Mouse (Mus musculus) forebrain, embryonic 14.5 days (tissue): ENCODE measurements at regions not wholly inside any gene's neighbourhood (a gene's known extent, or its start where the extent isn't known, plus 50 kb on each side); places are given as distances from the start of the nearest gene placed in this dataset.

Experiments
- ATAC-seq: fragments of 200-750 bp; cut with Nextera tagmentation; 2 replicates; pipeline ENCODE4 v1.8.0; 2017; ENCODE audit warnings: mild to moderate bottlenecking, moderate library complexity
- DNase-seq: peaks from one replicate; pipeline ENCODE4 v3.0.0-alpha.2; 2015; ENCODE audit warnings: low spot score
- H3K27ac ChIP-seq: fragments of 300-500 bp; sonication (generic); 2 replicates; pipeline ENCODE4 v1.5.1; 2014; ENCODE audit warnings: low read depth, mild to moderate bottlenecking, control low read depth, low read length, moderate library complexity
- H3K27me3 ChIP-seq: fragments of 300-500 bp; sonication (generic); replicated peaks from 2 replicates; pipeline ENCODE4 v1.6.1; 2014; ENCODE audit warnings: low read length, control low read depth, mixed read lengths; ENCODE audit not compliant: control insufficient read depth, insufficient read depth
- H3K36me3 ChIP-seq: fragments of 300-500 bp; sonication (generic); 2 replicates; pipeline ENCODE4 v1.6.1; 2014; ENCODE audit warnings: low read length, control low read depth; ENCODE audit not compliant: control insufficient read depth, insufficient read depth
- H3K4me1 ChIP-seq: fragments of 300-500 bp; sonication (generic); 2 replicates; pipeline ENCODE4 v1.6.1; 2014; ENCODE audit warnings: antibody characterized with exemption, low read length, control low read depth; ENCODE audit not compliant: control insufficient read depth, insufficient read depth
- H3K4me2 ChIP-seq: fragments of 300-500 bp; sonication (generic); 2 replicates; pipeline ENCODE4 v1.6.1; 2014; ENCODE audit warnings: mild to moderate bottlenecking, control low read depth, low read length
- H3K4me3 ChIP-seq: fragments of 300-500 bp; sonication (generic); 2 replicates; pipeline ENCODE4 v1.5.1; 2014; ENCODE audit warnings: low read depth, low read length, control low read depth
- H3K9ac ChIP-seq: fragments of 300-500 bp; sonication (generic); 2 replicates; pipeline ENCODE4 v1.6.1; 2014; ENCODE audit warnings: mild to moderate bottlenecking, low read length, control low read depth, moderate library complexity
- H3K9me3 ChIP-seq: fragments of 300-500 bp; sonication (generic); replicated peaks from 2 replicates; pipeline ENCODE4 v1.6.1; 2016; ENCODE audit warnings: low read length, control low read depth, mixed read lengths; ENCODE audit not compliant: control insufficient read depth
- WGBS: fragments of 180-500 bp; shearing (Covaris S2); extraction: QIAGEN DNeasy Blood & Tissue Kit; methylation state at CpG from one replicate; pipeline ENCODE4 v1.1.7; 2014; 5-methylcytosine and 5-hydroxymethylcytosine counted together

DNA sequence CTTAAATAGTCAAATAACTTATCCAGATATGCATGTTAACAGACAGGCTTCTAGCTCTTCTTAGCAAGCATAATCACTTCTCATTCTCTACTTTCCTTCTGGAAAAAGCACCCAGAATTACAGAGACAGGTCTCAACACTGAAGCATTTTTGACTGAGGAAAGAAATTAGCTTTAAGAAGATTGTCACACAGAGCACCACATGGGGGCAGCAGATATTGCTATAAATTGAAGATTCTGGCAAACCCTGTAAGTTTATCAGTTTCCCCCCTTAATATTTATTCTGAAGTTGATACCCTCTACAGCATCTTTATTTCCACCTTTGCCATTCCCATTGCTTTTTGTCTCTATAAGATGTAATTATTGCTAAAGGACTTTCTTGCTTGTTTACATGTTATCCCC, 83.4 kb upstream of the Lrrc4c start:
- H3K9me3 ChIP-seq: no peaks in the 10 kb centered on the region
- no peak overlapping the region for H3K4me3 ChIP-seq
- no peak overlapping the region for H3K27ac ChIP-seq
- H3K36me3 ChIP-seq: no peaks in the 10 kb centered on the region
- no peak for ATAC-seq
- H3K4me2 ChIP-seq: no peak overlapping the region
- H3K4me1 ChIP-seq: no peaks in the 10 kb centered on the region
- DNase-seq: peak; percentile 61
- no peaks in the 10 kb centered on the region for H3K27me3 ChIP-seq
- H3K9ac ChIP-seq: no peak overlapping the region

GRCm38 (mm10) chr2:96239246-96239645, 78.7 kb upstream of the Lrrc4c start:
- Histone ChIP-seq H3K9me3 (no peaks in the 10 kb centered on the region), H3K36me3 (no peaks in the 10 kb centered on the region)

GRCm38 (mm10) chr2:96240543-96241090, 77.4 kb upstream of the Lrrc4c start:
- ATAC-seq (no peak), DNase-seq (no peak)
- Histone ChIP-seq H3K4me2 (no peak overlapping the region), H3K27me3 (no peaks in the 10 kb centered on the region), H3K4me1 (no peaks in the 10 kb centered on the region), H3K36me3 (no peaks in the 10 kb centered on the region), H3K9me3 (no peaks in the 10 kb centered on the region), H3K9ac (no peak overlapping the region), H3K27ac (no peak overlapping the region), H3K4me3 (no peak overlapping the region)
- WGBS: 80% methylated on average over 3 of the region's 3 CpGs

More at GRCm38 (mm10) chr2:96239246-96239645, 78.7 kb upstream of the Lrrc4c start:
- no peak for DNase-seq
- Histone ChIP-seq H3K27ac (no peak overlapping the region), H3K9ac (no peak overlapping the region), H3K27me3 (no peaks in the 10 kb centered on the region), H3K4me1 (no peaks in the 10 kb centered on the region), H3K4me2 (no peak overlapping the region), H3K4me3 (no peak overlapping the region)
- no peak for ATAC-seq

GRCm38 (mm10) chr2:96253661-96254060, 64.3 kb upstream of the Lrrc4c start:
- Histone ChIP-seq H3K27ac (no peak overlapping the region), H3K27me3 (no peaks in the 10 kb centered on the region), H3K4me2 (no peak overlapping the region), H3K4me1 (no peaks in the 10 kb centered on the region), H3K9ac (no peak overlapping the region), H3K4me3 (no peak overlapping the region), H3K9me3 (no peaks in the 10 kb centered on the region), H3K36me3 (no peaks in the 10 kb centered on the region)
- WGBS: 74% methylated on average over 1 of the region's 1 CpGs
- ATAC-seq (no peak), DNase-seq (no peak)

DNA sequence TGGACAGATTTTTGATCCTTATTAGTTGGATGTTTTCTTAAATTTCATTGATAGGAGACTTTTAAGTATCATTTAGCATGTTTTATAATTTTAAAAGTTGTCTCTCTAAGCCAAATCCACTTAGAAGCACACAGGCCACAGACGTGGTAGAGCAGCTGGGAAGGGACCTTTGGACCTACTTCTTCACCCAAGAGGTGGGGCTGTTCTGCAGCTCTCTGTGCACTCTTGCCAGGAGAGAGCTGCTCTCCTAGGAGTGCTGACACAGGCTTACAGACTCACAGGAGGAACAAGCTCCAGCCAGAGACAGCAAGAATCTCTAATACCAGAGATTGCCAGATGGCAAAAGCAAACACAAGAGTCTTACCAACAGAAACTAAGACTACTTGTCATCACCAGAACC, 61.5 kb upstream of the Lrrc4c start:
- Histone ChIP-seq H3K4me3 (no peak overlapping the region), H3K9ac (no peak overlapping the region), H3K9me3 (no peaks in the 10 kb centered on the region), H3K4me1 (no peaks in the 10 kb centered on the region), H3K4me2 (no peak overlapping the region), H3K27me3 (no peaks in the 10 kb centered on the region), H3K27ac (no peak overlapping the region), H3K36me3 (no peaks in the 10 kb centered on the region)
- no peak for DNase-seq
- WGBS: 92% methylated on average over 1 of the region's 1 CpGs
- ATAC-seq: no peak
